Mouse (Mus musculus) brain, embryonic 14.5 days (tissue): Measurements from ENCODE around the gene Ctbp2.

ENCODE experiments used
- CTCF ChIP-seq: fragments of 200-500 bp; IDR thresholded peaks from 2 replicates; pipeline ENCODE4 v1.5.1; 2012; ENCODE audit warnings: inconsistent platforms, mild to moderate bottlenecking, moderate library complexity, borderline replicate concordance; ENCODE audit not compliant: insufficient read depth, insufficient read length; ENCODE audit errors: extremely low read depth
- POLR2A ChIP-seq: fragments of 200-500 bp; IDR thresholded peaks from 2 replicates; pipeline ENCODE4 v1.6.1; 2012; ENCODE audit warnings: mild to moderate bottlenecking, inconsistent platforms, borderline replicate concordance; ENCODE audit not compliant: poor library complexity, insufficient read depth, insufficient read length, severe bottlenecking; ENCODE audit errors: extremely low read depth

DNA sequence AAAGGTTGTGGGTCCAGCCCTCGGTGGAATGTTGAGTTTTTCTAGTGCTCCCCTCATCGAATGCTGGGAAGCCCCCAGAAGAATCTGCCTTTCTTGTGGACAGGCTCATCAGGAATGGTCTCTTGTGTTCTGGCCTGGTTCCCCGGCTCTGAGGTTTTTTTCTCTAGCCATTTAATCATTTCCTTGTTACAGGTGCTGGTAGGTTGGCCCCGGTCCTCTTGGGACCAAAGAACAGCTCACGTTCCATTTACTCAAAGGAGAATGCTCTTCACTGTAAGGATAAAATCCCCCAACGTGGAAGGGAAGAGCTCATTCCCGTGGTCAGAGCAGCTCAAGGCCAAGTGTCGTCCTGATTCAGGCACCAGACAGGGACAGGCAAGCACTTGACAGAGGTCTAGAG, 114.5 kb downstream of the Ctbp2 start:
- TF ChIP-seq POLR2A (no peak), CTCF (no peak)
